Mouse (Mus musculus): ENCODE data around the gene Tmem151a. TPM values are rescaled to one million over a fixed set of nuclear protein-coding genes. Genes with fewer than 3 reads are reported as not detected.

The Tmem151a gene
- polyA plus RNA-seq, 1 experiment from 2014 or later = 4.4 TPM

- peak overlapping the region; percentile 77 for H3K4me2 ChIP-seq
- peak overlapping the region; percentile 57 for H3K9ac ChIP-seq
- H3K4me1 ChIP-seq (ENCODE audit: insufficient read depth) = peaks cover 16% of the 10 kb centered on the region
- peak overlapping the region; percentile 86 for H3K27ac ChIP-seq (ENCODE audit: low read depth)
- peaks cover 32% of the 10 kb centered on the region; the same call in 1 of the 2 replicates for H3K27me3 ChIP-seq (ENCODE audit: insufficient read depth, low read length)
- no peaks in the 10 kb centered on the region for H3K9me3 ChIP-seq (ENCODE audit: low read depth, low read length)
- DNase-seq = peak; percentile 97
- peak; percentile 84 for ATAC-seq (ENCODE audit: insufficient read depth)
- TF ChIP-seq CTCF (IDR thresholded peaks at IDR 0.05; ENCODE audit: low read depth) = no peak
- peak overlapping the region; percentile 62 for H3K4me3 ChIP-seq (ENCODE audit: low read depth, low read length)
- no peaks in the 10 kb centered on the region for H3K36me3 ChIP-seq (ENCODE audit: insufficient read depth)
- under 1% methylated on average over 40 of the region's 40 CpGs for WGBS
Measured at GRCm38 (mm10) chr19:5071545-5072369, 13.6 kb downstream of the Tmem151a start.

- 5% methylated on average over 11 of the region's 11 CpGs for WGBS
- Histone ChIP-seq H3K4me2 (peak overlapping the region; percentile 77), H3K4me3 (ENCODE audit: low read depth, low read length) (peak overlapping the region; percentile 62), H3K36me3 (ENCODE audit: insufficient read depth) (no peaks in the 10 kb centered on the region), H3K9me3 (ENCODE audit: low read depth, low read length) (no peaks in the 10 kb centered on the region), H3K27ac (ENCODE audit: low read depth) (peak overlapping the region; percentile 86), H3K27me3 (ENCODE audit: insufficient read depth, low read length) (peaks cover 32% of the 10 kb centered on the region; the same call in 1 of the 2 replicates), H3K9ac (peak overlapping the region; percentile 57), H3K4me1 (ENCODE audit: insufficient read depth) (peaks cover 18% of the 10 kb centered on the region)
- ATAC-seq (ENCODE audit: insufficient read depth) (no peak), DNase-seq (no peak)
- no peak for TF ChIP-seq CTCF (IDR thresholded peaks at IDR 0.05; ENCODE audit: low read depth)
Measured at GRCm38 (mm10) chr19:5071077-5071476, 14.3 kb downstream of the Tmem151a start.

GRCm38 (mm10) chr19:5069978-5070377 lies 15.4 kb downstream of the Tmem151a start:
- no peak for TF ChIP-seq CTCF (IDR thresholded peaks at IDR 0.05; ENCODE audit: low read depth)
- ATAC-seq (ENCODE audit: insufficient read depth) (no peak), DNase-seq (no peak)
- peak overlapping the region; percentile 62 for H3K4me3 ChIP-seq (ENCODE audit: low read depth, low read length)
- H3K36me3 ChIP-seq (ENCODE audit: insufficient read depth) = no peaks in the 10 kb centered on the region
- H3K9me3 ChIP-seq (ENCODE audit: low read depth, low read length) = no peaks in the 10 kb centered on the region
- peaks cover 32% of the 10 kb centered on the region; the same call in 1 of the 2 replicates for H3K27me3 ChIP-seq (ENCODE audit: insufficient read depth, low read length)
- WGBS = 74% methylated on average over 7 of the region's 7 CpGs
- H3K4me1 ChIP-seq (ENCODE audit: insufficient read depth) = peaks cover 24% of the 10 kb centered on the region
- peak overlapping the region; percentile 77 for H3K4me2 ChIP-seq
- H3K27ac ChIP-seq (ENCODE audit: low read depth) = peak overlapping the region; percentile 5; the same call in 1 of the 2 replicates
- peak overlapping the region; percentile 57 for H3K9ac ChIP-seq

- Histone ChIP-seq H3K27ac (ENCODE audit: low read depth) (no peak overlapping the region), H3K9ac (peak overlapping the region; percentile 76), H3K27me3 (ENCODE audit: insufficient read depth, low read length) (peaks cover 32% of the 10 kb centered on the region; the same call in 1 of the 2 replicates), H3K36me3 (ENCODE audit: insufficient read depth) (no peaks in the 10 kb centered on the region), H3K4me2 (peak overlapping the region; percentile 77), H3K4me3 (ENCODE audit: low read depth, low read length) (peak overlapping the region; percentile 62), H3K4me1 (ENCODE audit: insufficient read depth) (peaks cover 27% of the 10 kb centered on the region), H3K9me3 (ENCODE audit: low read depth, low read length) (no peaks in the 10 kb centered on the region)
- no peak for ATAC-seq (ENCODE audit: insufficient read depth)
- 71% methylated on average over 5 of the region's 5 CpGs for WGBS
- no peak for TF ChIP-seq CTCF (IDR thresholded peaks at IDR 0.05; ENCODE audit: low read depth)
- DNase-seq = no peak
Measured at GRCm38 (mm10) chr19:5069486-5069885, 15.8 kb downstream of the Tmem151a start.

- peak; percentile 41 for DNase-seq
- peak; percentile 33; the same call in 1 of the 2 replicates for TF ChIP-seq CTCF (IDR thresholded peaks at IDR 0.05; ENCODE audit: low read depth)
- 22% methylated on average over 21 of the region's 21 CpGs for WGBS
- H3K27ac ChIP-seq (ENCODE audit: low read depth) = peak overlapping the region; percentile 95; the same call in 1 of the 2 replicates
- H3K9ac ChIP-seq = peak overlapping the region; percentile 76
- peaks cover 32% of the 10 kb centered on the region; the same call in 1 of the 2 replicates for H3K27me3 ChIP-seq (ENCODE audit: insufficient read depth, low read length)
- H3K9me3 ChIP-seq (ENCODE audit: low read depth, low read length) = no peaks in the 10 kb centered on the region
- H3K36me3 ChIP-seq (ENCODE audit: insufficient read depth) = no peaks in the 10 kb centered on the region
- peak overlapping the region; percentile 62 for H3K4me3 ChIP-seq (ENCODE audit: low read depth, low read length)
- ATAC-seq (ENCODE audit: insufficient read depth) = no peak
- H3K4me2 ChIP-seq = peak overlapping the region; percentile 77
- peaks cover 27% of the 10 kb centered on the region for H3K4me1 ChIP-seq (ENCODE audit: insufficient read depth)
Measured at GRCm38 (mm10) chr19:5068570-5069234, 16.6 kb downstream of the Tmem151a start.

- H3K4me1 ChIP-seq (ENCODE audit: insufficient read depth) = peaks cover 27% of the 10 kb centered on the region
- H3K4me3 ChIP-seq (ENCODE audit: low read depth, low read length) = peak within 1 kb of the TSS; percentile 62
- ATAC-seq (ENCODE audit: insufficient read depth) = peak; percentile 74
- TF ChIP-seq CTCF (IDR thresholded peaks at IDR 0.05; ENCODE audit: low read depth) = no peak
- H3K4me2 ChIP-seq = peak within 1 kb of the TSS; percentile 77
- 1% methylated on average over 56 of the region's 56 CpGs for WGBS
- peak; percentile 92 for DNase-seq
- no peaks in the 10 kb centered on the region for H3K36me3 ChIP-seq (ENCODE audit: insufficient read depth)
- H3K9ac ChIP-seq = peak within 1 kb of the TSS; percentile 76
- H3K27ac ChIP-seq (ENCODE audit: low read depth) = peak within 1 kb of the TSS; percentile 95
- no peaks in the 10 kb centered on the region for H3K9me3 ChIP-seq (ENCODE audit: low read depth, low read length)
- H3K27me3 ChIP-seq (ENCODE audit: insufficient read depth, low read length) = peaks cover 32% of the 10 kb centered on the region; the same call in 1 of the 2 replicates
Measured at GRCm38 (mm10) chr19:5067867-5068569, 17.3 kb downstream of the Tmem151a start, which contains the start of gene Cd248. TSS of gene Cd248 (plus strand) at chr19:5068078.
